Mouse (Mus musculus): Measurements from ENCODE around the gene Zfp605. TPM values are rescaled to one million over a fixed set of nuclear protein-coding genes. Genes with fewer than 3 reads are reported as not detected.
"Not testable (repeated sequence)": the region's sequence is repeated elsewhere in the genome, so short reads cannot be mapped to it uniquely, and the experiment has no call there.

Gene Zfp605
- total RNA-seq, 2 experiments from 2014 or later, result 16.1 to 16.5 TPM

DNA sequence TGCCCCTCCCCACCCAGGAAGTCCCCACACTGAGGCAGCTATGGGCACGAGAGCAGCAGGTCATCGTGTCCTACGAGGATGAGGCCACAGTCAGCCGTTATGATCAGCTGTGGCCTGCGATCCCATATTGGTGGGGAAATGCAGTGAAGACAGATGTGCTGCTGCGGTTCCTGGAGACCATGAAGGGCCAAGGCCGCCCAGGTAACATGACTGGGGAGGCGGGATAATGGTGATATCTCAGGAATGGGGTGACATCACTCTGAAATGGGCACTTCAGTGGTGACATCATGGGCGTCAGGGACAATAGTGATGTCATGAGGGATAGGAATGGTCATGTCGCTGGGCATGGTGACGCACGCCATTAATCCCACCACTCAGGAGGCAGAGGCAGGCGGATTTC, 7.5 kb upstream of the Zfp605 start:
- no peak for DNase-seq (ENCODE audit: low spot score in 2 of 2)
- no peak for TF ChIP-seq CTCF (conservative IDR thresholded peaks at IDR 0.05)
- no peak overlapping the region for H3K27ac ChIP-seq
- H3K4me3 ChIP-seq, result no peak overlapping the region

DNA sequence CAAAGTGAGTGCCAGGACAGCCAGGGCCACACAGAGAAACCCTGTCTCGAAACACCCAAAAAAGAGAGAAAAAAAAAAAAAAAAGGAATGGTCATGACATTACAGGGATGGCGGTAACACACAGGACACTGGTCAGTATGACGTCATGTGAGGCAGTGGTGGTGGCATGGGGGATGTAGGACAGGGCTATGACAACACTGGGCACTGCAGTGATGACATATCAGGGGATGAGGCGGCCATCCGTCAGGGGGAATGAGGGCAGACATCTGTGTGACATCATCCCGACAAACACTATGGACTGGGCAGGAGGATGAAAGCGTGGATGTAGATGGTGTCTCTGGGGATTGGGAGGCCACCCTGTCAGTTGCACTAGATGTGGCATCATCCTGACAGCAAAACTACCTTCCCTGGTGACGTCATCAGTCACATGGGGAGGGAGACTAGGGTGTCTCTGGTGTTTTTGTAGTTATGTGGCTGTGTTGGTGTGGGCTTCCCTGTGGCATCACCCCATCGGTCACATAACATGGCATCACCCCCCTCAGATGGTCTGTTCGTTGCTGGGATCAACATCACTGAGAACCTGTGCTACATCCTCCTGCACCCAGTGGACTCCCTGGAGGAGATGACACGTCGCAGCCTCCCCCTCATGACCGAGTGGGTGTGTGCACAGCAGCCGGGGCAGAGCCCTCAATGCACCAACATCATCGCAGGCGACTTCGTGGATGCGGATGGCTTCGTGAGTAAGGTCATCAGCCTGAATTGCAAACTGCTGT, 6.9 kb upstream of the Zfp605 start:
- TF ChIP-seq CTCF (conservative IDR thresholded peaks at IDR 0.05), result no peak

DNA sequence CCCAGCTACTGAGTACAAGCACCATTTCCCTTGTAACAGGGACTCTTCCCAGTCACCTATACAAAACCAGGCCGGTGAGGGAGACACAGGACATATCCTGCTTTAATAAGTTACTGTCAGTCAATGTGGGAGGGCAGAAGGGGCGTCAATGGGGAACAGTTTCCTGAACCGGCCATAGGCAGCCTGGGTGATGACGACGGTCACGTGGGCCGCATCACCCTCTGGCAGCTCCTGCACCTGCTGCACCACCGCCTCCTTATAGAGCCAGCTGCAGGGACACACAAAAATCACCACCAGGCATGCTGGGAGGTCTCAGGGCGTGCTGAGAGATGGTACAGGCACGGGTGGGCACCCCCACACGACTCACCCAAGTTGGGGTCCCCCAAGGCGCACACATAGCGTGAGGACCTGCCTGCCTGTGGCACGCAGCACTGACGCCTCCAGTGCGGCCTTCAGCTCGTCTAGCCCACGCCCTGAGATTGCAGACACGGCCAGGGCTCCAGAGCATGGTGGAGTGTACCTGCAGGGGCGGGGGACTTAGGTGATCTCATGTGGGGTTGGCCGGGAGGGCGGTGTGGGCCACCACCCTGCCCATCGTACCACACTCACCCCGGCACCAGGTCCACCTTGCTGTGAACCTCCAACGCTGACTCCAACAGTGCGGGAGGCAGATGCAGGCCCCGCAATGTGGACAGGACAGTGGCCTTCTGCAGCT, 5.8 kb upstream of the Zfp605 start:
- Histone ChIP-seq H3K27ac (no peak overlapping the region), H3K4me3 (no peak overlapping the region)
- no peak for DNase-seq (ENCODE audit: low spot score in 2 of 2)
- no peak for TF ChIP-seq CTCF (conservative IDR thresholded peaks at IDR 0.05)

More for the DNA sequence above, 6.9 kb upstream of the Zfp605 start:
- Histone ChIP-seq H3K27ac (no peak overlapping the region), H3K4me3 (no peak overlapping the region)
- DNase-seq (ENCODE audit: low spot score in 2 of 2), result no peak

DNA sequence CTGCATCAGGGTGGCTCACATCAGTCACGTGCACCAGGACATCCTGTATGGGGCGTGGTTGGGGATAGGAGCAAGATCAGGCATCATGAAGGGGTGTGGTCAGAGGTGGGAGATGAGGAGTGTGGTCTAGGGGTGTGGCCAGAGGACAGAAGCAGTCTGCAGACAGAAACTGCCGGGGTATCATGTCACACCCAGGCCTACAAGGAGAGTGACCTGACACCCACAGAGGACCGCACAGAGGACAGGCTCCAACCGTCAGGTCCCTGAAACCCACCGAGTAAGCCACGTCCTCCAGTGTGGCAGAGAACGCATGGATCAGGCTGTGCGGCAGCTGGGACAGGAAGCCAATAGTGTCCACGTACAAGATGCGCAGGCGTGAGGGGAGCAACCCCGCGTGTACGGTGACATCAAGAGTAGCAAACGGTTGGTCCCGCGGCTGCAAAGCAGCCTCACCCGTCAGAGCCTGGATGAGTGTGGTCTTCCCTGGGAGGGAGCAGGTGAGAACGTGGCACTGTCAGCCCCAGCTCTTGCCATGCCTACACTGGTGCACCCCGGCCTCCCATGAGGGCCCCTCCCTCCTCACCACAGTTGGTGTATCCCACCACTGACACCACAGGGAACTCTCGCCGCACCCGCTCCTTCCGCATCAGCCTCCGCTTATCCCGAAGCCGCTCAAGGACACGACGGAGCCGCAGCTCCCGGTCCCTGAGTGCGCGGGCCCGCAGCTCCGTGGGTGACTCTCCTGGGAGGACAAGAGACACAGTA, 5.1 kb upstream of the Zfp605 start:
- TF ChIP-seq CTCF (conservative IDR thresholded peaks at IDR 0.05), result no peak
- no peak overlapping the region for H3K27ac ChIP-seq
- DNase-seq (ENCODE audit: low spot score in 2 of 2), result no peak
- no peak overlapping the region for H3K4me3 ChIP-seq

DNA sequence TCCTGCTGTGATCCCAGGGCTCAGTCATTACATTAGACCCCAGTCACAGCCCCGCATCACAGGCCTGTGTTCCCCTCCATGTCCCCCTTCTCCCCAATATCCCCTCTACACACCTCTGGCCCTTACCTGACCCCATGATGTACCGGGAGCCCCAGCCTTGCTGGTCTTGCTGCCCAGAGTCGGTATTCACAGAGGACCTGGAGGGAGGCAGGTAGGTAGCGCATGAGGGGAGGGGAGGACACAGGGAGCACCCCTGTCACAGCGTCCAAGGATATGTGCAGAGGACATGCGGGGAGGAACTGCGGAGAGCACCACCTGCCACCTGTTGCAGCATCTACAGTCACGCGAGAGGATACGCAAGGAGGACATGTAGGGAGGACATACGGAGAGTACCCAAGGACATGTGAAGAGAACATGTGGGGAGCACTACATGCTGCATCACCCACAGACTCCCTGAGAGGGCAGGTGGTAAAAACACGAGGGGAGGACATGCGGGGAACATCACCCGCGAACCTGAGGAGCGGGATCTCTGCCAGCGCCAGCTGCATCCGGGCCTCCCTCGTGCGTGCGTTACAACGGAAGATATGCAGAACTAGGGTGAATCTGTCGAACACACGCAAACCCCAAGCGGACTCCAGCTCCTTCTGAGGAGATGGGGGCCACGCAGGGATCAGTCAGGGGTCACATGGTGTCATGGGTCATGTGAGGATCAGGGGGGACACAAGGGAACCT, 3.6 kb upstream of the Zfp605 start:
- peak overlapping the region; percentile 74 for H3K4me3 ChIP-seq
- no peak for TF ChIP-seq CTCF (conservative IDR thresholded peaks at IDR 0.05)
- DNase-seq (ENCODE audit: low spot score in 2 of 2), result peak in 1 of 2 experiments; percentile 31
- peak overlapping the region; percentile 99; the same call in 1 of the 2 replicates for H3K27ac ChIP-seq

DNA sequence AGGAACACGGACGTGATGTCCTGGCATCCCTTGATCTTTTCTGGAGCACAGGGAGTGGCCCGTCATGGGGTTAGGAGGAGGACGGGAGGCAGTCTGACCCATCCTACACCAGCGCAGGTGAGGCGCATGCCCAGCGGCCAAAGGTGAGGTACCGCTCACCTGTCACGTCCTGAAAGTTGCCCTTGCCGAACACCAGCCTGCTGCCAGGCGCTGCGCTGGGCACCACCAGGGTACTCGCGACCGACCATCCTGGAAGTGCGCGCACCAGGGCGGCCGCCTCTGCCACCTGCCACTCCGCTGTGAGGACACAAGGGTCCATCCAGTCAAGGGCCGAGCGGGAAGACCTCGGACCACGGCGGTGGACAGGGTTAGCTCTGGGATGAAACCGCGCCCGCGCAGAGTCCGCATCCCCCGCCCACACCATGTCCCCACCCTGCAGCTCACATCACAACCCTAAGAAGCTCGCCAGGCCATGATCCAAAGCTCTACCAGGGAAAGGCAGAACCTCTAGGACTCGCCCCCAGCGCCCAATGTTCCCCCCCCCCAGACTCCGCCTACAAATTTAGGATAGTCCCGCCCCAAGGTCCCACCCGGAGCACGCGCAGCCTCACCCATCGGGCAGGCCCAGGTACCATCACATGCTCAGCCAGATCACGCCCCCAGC, 2.9 kb upstream of the Zfp605 start:
- no peak for DNase-seq (ENCODE audit: low spot score in 2 of 2)
- Histone ChIP-seq H3K27ac (peak overlapping the region; percentile 99), H3K4me3 (peak overlapping the region; percentile 74)
- TF ChIP-seq CTCF (conservative IDR thresholded peaks at IDR 0.05), result no peak

DNA sequence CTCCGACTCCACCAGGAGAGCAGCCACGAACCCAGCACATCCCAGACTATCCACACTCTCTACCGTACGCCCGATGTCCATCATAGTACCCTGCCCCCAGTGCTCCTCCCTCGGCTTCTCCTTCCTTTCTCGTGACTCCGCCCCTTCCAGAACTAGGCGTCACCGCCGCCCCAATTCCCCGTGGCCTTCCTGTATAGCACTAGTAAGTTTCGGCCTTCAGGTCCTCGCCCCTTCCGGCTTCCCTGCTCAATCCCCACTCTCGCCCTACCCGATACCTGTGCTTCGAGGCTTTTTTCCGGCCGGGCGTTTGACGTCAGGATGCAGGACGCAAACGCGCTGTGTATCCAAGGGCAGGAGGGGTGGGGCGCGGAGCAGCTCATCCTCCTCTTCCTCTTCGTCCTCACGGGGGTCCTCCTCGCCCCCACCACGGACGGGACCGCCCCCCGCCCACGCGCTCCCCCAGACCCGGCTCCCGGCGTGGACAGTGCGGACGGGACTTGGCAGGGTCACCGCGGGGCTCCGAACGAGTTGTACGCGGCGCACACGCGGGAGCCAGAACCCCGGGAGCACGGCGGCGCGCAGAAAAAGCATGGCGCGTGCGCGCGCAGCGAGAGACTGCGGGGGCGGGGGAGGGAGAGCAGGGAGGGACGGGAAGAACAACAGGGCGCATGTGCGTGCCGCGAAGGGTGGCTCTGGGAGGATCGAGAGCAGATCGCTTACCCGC, 2.1 kb upstream of the Zfp605 start, which contains the start of gene Gtpbp6:
Gene Gtpbp6, minus strand, starts transcription at position 617 of the 724 bp plus-strand sequence.
- peak within 1 kb of the TSS; percentile 99 for H3K27ac ChIP-seq

DNA sequence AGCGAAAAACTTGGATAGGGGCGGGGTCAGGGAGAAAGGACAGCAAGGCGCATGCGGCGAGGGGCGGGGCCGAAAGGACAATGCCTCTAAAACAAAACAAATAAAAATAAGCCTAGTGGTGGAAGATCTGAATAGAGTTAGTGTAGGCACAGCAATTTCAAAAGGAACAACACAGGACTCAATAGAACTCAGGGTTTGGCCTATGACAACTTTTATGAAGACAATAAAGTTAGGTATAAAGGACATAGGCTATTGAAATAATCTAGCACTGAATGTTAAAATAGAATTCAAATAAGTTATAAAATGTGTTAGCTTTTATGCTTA, 1.6 kb upstream of the Zfp605 start:
- DNase-seq (ENCODE audit: low spot score in 2 of 2), result no peak
- TF ChIP-seq CTCF (conservative IDR thresholded peaks at IDR 0.05), result peak; percentile 62
- H3K27ac ChIP-seq, result peak overlapping the region; percentile 99
- H3K4me3 ChIP-seq, result peak overlapping the region; percentile 74

More for the DNA sequence above, 2.1 kb upstream of the Zfp605 start, which contains the start of gene Gtpbp6:
- DNase-seq (ENCODE audit: low spot score in 2 of 2), result peak; percentile 92 to 97
- TF ChIP-seq CTCF (conservative IDR thresholded peaks at IDR 0.05), result no peak
- peak within 1 kb of the TSS; percentile 74 for H3K4me3 ChIP-seq

DNA sequence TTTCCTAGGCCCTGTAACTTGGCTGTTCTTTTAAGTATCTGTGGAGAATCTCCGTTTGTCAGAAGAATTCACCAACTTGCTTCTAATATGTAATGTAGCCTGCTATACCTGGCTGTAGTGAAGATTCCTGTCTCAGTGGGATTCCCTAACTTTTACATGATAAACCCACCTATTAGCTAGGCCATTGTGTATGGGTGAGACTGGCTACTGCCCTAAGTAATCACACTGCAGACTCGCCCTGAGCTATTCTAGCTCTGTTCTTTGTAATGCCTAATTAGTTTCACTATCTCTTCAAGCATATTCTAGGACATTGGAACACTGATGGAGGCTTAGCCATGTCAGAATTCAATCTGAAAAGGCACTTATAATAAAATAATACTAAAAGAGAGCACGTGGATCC, 12.5 kb downstream of the Zfp605 start:
- H3K27ac ChIP-seq; DNase-seq (ENCODE audit: low spot score in 2 of 2): not testable (repeated sequence)

DNA sequence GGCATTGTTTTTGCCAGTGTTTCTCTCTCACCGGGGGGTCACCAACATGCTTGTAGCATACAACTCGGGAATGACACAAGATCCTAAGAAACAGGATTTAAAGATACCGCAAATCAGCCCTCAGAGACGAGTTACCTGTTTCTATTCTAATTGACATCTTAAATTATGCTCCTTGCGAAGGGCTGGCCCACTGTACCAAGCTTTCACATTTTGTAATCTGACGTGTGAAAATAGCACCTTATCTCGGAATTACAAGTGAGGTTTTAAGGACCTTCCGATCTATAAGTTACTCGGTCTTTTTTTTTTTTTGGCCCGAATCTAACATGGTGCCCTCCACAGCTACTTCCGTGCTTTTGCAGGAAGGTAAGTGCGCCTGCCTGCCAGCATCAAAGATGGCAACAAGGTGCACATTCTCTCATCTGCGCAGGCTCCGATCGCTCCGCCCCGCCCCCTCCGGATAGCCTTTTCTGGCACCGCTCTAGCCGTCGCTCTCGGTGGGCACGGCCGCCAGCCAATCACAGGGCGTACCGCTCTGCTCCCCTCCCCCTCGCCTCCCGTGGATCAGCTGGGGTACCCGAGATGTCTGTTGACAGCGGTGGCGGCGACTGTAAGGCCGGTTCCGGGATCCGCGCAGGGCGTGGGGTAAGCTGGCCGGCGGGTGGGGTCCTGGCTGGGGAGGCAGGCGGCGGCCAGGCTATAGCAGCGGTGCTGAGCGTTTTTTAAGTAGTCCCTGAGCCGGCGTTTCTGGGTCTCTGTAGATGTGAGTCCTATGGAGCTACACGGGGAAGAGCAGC, 25.6 kb downstream of the Zfp605 start, which contains the start of gene Chfr:
Gene Chfr, plus strand, starts transcription at position 550 of the 794 bp plus-strand sequence.
- peak; percentile 25 for TF ChIP-seq CTCF (conservative IDR thresholded peaks at IDR 0.05)
- DNase-seq (ENCODE audit: low spot score in 2 of 2), result peak; percentile 99
- Histone ChIP-seq H3K4me3 (peak within 1 kb of the TSS; percentile 96), H3K27ac (peak within 1 kb of the TSS; percentile 90)

More for the DNA sequence above, 12.5 kb downstream of the Zfp605 start:
- H3K4me3 ChIP-seq, result not testable (repeated sequence)

All from layer of hippocampus, adult 2 months (tissue).